Mouse (Mus musculus) hindlimb bud, embryonic 11.5 days (tissue): ENCODE measurements at regions not wholly inside any gene's neighbourhood (a gene's known extent, or its start where the extent isn't known, plus 50 kb on each side); places are given as distances from the start of the nearest gene placed in this dataset.
"Not testable (repeated sequence)": the region's sequence is repeated elsewhere in the genome, so short reads cannot be mapped to it uniquely, and the experiment has no call there.

Experiments used
- DNase-seq: peaks from one replicate; pipeline ENCODE4 v3.0.0-alpha.2; 2012; ENCODE audit warnings: low read depth, low spot score; ENCODE audit errors: extremely low spot score

GRCm38 (mm10) chr9:33728058-33728457 is 757.6 kb upstream of the Kirrel3 start:
- DNase-seq = not testable (repeated sequence)

- DNase-seq = no peak
These were observed 725.0 kb upstream of the Kirrel3 start for GRCm38 (mm10) chr9:33760701-33761100.

- no peak for DNase-seq
These were observed 719.5 kb upstream of the Kirrel3 start for GRCm38 (mm10) chr9:33766235-33766634.

GRCm38 (mm10) chr9:33769811-33770210 is 715.9 kb upstream of the Kirrel3 start:
- no peak for DNase-seq

- DNase-seq = no peak
These were observed 711.5 kb upstream of the Kirrel3 start for GRCm38 (mm10) chr9:33774178-33774577.

GRCm38 (mm10) chr9:33790617-33791016 is 695.1 kb upstream of the Kirrel3 start:
- no peak for DNase-seq

GRCm38 (mm10) chr9:33800250-33800649 is 685.4 kb upstream of the Kirrel3 start:
- DNase-seq = no peak

- DNase-seq = no peak
These were observed 684.9 kb upstream of the Kirrel3 start for GRCm38 (mm10) chr9:33800763-33801162.

- DNase-seq = no peak
These were observed 670.8 kb upstream of the Kirrel3 start for GRCm38 (mm10) chr9:33814739-33815368.

GRCm38 (mm10) chr9:33822574-33823394 is 662.9 kb upstream of the Kirrel3 start:
- DNase-seq = no peak

GRCm38 (mm10) chr9:33826116-33826515 is 659.6 kb upstream of the Kirrel3 start:
- DNase-seq = no peak

GRCm38 (mm10) chr9:33827409-33827808 is 658.3 kb upstream of the Kirrel3 start:
- DNase-seq = no peak

GRCm38 (mm10) chr9:33837666-33838380 is 647.9 kb upstream of the Kirrel3 start:
- no peak for DNase-seq

GRCm38 (mm10) chr9:33849623-33850022 is 636.1 kb upstream of the Kirrel3 start:
- no peak for DNase-seq

- DNase-seq = no peak
These were observed 635.7 kb upstream of the Kirrel3 start for GRCm38 (mm10) chr9:33850024-33850423.

GRCm38 (mm10) chr9:33850993-33851392 is 634.7 kb upstream of the Kirrel3 start:
- no peak for DNase-seq

- DNase-seq = no peak
These were observed 629.5 kb upstream of the Kirrel3 start for GRCm38 (mm10) chr9:33856169-33856568.

- DNase-seq = no peak
These were observed 627.2 kb upstream of the Kirrel3 start for GRCm38 (mm10) chr9:33858511-33858910.

GRCm38 (mm10) chr9:33868666-33869065 is 617.0 kb upstream of the Kirrel3 start:
- DNase-seq = no peak

- DNase-seq = no peak
These were observed 598.4 kb upstream of the Kirrel3 start for GRCm38 (mm10) chr9:33887279-33887678.

GRCm38 (mm10) chr9:33892001-33892400 is 593.7 kb upstream of the Kirrel3 start:
- no peak for DNase-seq
